Mouse (Mus musculus): Measurements from ENCODE around the gene Fbxl17.

Fbxl17 gene

GRCm38 (mm10) chr17:63499636-63500155, at the start of gene Fbxl17:
Gene Fbxl17 (minus strand): TSS chr17:63500017.
- DNase-seq, result peak; percentile 75

- no peak for DNase-seq
These were observed 47.6 kb upstream of the Fbxl17 start for GRCm38 (mm10) chr17:63547465-63547864.

GRCm38 (mm10) chr17:63534576-63535265, 34.9 kb upstream of the Fbxl17 start:
- no peak for DNase-seq

- no peak for DNase-seq
These were observed 33.4 kb upstream of the Fbxl17 start for GRCm38 (mm10) chr17:63533074-63533836.

- DNase-seq, result no peak
These were observed 29.7 kb upstream of the Fbxl17 start for GRCm38 (mm10) chr17:63529476-63529875.

- DNase-seq, result no peak
These were observed 20.9 kb upstream of the Fbxl17 start for GRCm38 (mm10) chr17:63520691-63521090.

GRCm38 (mm10) chr17:63510451-63510850, 10.6 kb upstream of the Fbxl17 start:
- no peak for DNase-seq

- no peak for DNase-seq
These were observed 1.3 kb upstream of the Fbxl17 start for GRCm38 (mm10) chr17:63501091-63501490.

GRCm38 (mm10) chr17:63500156-63500834, 478 bp upstream of the Fbxl17 start:
- peak; percentile 89 for DNase-seq

GRCm38 (mm10) chr17:63498717-63499635, 841 bp downstream of the Fbxl17 start:
- DNase-seq, result peak; percentile 71

- no peak for DNase-seq
These were observed 1.6 kb downstream of the Fbxl17 start for GRCm38 (mm10) chr17:63498182-63498716.

- DNase-seq, result no peak
These were observed 2.5 kb downstream of the Fbxl17 start for GRCm38 (mm10) chr17:63497206-63497731.

GRCm38 (mm10) chr17:63496153-63496552, 3.7 kb downstream of the Fbxl17 start:
- DNase-seq, result no peak

GRCm38 (mm10) chr17:63493876-63494580, 5.8 kb downstream of the Fbxl17 start:
- DNase-seq, result no peak

- DNase-seq, result peak; percentile 50
These were observed 6.5 kb downstream of the Fbxl17 start for GRCm38 (mm10) chr17:63493274-63493673.

GRCm38 (mm10) chr17:63492665-63493273, 7.0 kb downstream of the Fbxl17 start:
- DNase-seq, result no peak

- no peak for DNase-seq
These were observed 10.3 kb downstream of the Fbxl17 start for GRCm38 (mm10) chr17:63489525-63489924.

- peak; percentile 53 for DNase-seq
These were observed 32.0 kb downstream of the Fbxl17 start for GRCm38 (mm10) chr17:63467866-63468265.

GRCm38 (mm10) chr17:63465239-63465638, 34.6 kb downstream of the Fbxl17 start:
- peak; percentile 46 for DNase-seq

GRCm38 (mm10) chr17:63462512-63462911, 37.3 kb downstream of the Fbxl17 start:
- DNase-seq, result no peak
